Mouse (Mus musculus) layer of hippocampus, postnatal 14 days (tissue): ENCODE measurements around the gene Zfp710. TPM values are rescaled to one million over a fixed set of nuclear protein-coding genes. Genes with fewer than 3 reads are reported as not detected.
"Not testable (repeated sequence)": the region's sequence is repeated elsewhere in the genome, so short reads cannot be mapped to it uniquely, and the experiment has no call there.

Experiments
- DNase-seq, 2 experiments: peaks; one replicate each; pipeline ENCODE4 v3.0.0; 2021 to 2022; ENCODE audit warnings: low spot score in 2 of 2, mixed read lengths in 1 of 2
- total RNA-seq, 2 experiments: library from RNA; stranded (reverse); gene quantifications; 2 replicates each; pipeline ENCODE4 v1.2.3; 2021

Gene Zfp710
- total RNA-seq, 2 experiments from 2014 or later = 17.5 to 18.0 TPM

DNA sequence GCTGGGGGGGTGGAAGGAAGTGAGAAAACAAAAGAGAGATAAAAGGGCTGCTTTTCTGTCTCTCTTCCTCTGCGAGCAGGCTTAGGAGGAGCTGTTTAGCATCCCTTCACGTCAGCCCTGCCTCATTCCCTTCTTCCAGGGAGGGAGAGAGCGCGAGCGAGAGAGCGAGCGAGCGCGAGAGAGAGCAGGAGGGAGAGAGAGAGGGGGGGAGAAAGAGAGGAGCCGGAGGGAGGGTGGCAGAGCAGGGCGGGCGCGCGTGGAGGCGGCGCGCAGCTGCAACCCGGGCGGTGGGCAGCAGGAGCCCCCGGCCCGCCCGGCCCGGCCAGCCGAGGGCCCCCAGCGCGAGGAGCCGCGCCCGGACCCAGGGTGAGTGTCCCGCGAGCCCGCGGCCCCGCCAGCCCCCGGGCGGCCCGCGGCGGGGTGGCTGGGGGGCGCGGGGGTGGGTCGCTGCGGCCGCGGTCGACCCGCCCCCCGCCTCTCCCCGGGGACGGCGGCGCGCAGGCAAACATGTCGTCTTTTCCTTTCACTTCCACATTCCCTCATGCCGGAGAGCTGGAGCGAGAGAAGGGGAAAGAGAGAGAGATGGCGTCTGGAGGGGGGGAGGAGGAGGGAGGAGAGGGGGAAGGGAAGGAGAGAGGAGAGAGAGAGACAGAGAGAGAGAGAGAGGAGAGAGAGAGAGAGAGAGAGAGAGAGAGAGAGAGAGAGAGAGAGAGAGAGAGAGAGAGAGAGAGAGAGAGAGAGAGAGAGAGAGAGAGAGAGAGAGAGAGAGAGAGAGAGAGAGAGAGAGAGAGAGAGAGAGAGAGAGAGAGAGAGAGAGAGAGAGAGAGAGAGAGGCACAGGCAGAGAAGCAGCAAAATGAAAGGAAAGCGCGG lies 1.7 kb downstream of the Zfp710 start:
- DNase-seq = peak; percentile 40 to 53

GRCm38 (mm10) chr7:80026990-80027635 lies 2.5 kb downstream of the Zfp710 start:
- peak; percentile 40 to 46 for DNase-seq

GRCm38 (mm10) chr7:80027636-80028417 lies 3.2 kb downstream of the Zfp710 start:
- no peak for DNase-seq

- DNase-seq = peak in 1 of 2 experiments; percentile 33
Measured at GRCm38 (mm10) chr7:80028418-80028720, 3.8 kb downstream of the Zfp710 start.

- no peak for DNase-seq
Measured at GRCm38 (mm10) chr7:80030009-80030408, 5.4 kb downstream of the Zfp710 start.

GRCm38 (mm10) chr7:80030486-80030885 lies 5.9 kb downstream of the Zfp710 start:
- DNase-seq = no peak

- DNase-seq = no peak
Measured at GRCm38 (mm10) chr7:80030987-80031386, 6.4 kb downstream of the Zfp710 start.

GRCm38 (mm10) chr7:80031478-80031877 lies 6.9 kb downstream of the Zfp710 start:
- no peak for DNase-seq

DNA sequence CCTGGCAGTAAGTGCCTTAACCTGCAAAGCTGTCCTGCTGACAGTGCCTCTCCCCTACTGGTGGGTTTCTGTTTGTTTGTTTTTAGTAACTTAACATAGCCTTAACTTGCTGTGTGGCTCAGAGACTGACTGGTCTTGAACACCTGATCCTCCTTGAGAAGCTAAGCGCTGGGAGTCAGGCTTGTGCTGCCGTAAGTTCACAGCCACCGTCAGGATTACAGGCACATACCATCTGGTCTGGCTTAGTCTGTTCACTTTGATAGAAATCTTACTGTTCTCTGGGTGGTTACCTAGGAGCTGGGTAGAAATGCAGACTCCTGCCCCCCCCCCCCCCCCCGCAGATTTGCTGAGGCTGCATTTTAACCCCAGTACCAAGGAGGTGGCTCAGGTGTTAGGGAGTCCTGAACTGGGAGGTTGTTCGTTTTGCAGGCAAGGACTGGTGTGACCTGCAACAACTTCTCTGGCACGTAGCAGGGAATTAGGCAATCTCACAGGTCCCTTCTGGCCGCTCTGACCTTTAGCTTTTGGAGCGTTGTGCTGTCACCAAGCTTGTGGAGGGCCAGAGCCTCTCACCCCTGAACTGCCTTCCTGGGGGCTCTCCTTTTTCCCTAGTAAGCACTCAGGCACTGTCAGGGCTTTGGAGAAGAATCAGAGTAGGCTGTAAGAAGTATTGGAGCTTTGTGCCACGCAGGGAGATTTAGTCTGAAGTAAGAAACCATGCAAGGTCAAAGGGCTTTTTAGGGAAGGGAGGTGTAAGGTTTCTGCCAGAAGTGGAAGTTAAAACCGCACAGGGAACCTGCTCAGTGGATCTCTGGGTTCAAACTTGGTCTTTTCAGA lies 7.8 kb downstream of the Zfp710 start:
- no peak for DNase-seq

DNA sequence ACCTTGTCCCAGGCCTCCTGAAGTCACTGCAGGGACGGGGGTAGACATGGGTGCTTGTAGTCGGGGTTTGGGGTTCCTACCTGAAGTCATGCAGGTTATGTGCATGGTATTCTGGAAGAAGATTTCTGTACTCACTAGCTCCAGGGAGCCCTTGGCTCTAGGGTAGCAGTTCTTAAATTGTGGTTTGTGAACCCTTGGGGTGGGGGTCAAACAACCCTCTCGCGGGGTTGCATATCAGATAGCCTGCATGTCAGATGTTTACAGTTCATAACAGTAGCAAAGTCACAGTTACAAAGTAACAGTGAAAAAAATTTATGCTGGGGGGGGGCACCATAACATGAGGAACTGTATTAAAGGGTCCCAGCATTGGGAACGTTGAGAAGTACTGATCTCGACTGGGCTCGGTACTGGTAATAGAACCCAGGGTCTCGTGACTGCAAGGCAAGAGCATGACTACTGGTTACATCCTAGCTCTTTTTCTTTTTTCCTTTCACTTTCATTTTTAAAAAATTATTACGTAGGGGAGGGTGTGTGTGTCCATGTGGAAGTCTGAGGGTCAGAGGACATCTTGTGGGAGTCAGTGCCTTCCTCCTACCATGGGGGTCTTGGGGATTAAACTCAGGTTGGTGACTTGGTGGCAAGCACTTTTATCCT lies 8.6 kb downstream of the Zfp710 start:
- no peak for DNase-seq

DNA sequence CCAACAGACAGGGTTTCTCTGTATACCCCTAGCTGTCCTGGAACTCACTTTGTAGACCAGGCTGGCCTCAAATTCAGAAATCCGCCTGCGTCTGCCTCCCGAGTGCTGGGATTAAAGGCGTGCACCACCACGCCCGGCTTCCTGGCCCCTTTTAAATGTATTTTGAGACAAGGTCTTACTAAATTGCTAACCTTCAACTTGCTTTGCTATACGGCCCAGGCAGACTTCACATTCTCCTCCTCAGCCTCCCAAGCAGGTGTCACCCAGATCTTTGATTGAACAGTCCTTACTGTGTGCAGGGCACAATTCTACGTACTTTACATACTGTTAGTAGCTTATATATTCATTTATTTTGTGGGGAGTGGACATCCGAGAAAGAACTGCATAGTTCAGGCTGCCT lies 9.2 kb downstream of the Zfp710 start:
- no peak for DNase-seq

- no peak for DNase-seq
Measured at GRCm38 (mm10) chr7:80035086-80035485, 10.5 kb downstream of the Zfp710 start.

DNA sequence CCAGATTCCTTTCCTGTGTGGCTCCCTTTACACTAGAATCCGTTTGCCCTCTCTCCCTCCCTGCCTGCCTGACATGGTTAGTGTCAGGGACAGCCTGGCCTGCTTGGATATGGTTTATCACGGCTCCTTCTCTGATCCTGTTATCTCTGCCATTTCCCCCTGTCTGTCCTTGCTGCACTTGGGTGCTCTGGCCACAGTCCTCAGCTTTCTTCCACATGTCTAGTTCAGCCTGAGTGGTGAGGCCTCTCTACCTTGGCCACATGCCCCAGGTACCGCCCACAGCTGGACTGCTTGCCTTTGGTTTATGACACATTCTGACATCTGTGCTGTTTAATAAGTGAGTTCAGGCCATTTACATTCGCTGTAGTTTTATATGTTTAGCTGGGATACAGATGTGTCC lies 11.1 kb downstream of the Zfp710 start:
- no peak for DNase-seq

GRCm38 (mm10) chr7:80039699-80040098 lies 15.1 kb downstream of the Zfp710 start:
- DNase-seq = no peak

- no peak for DNase-seq
Measured at GRCm38 (mm10) chr7:80044170-80044569, 19.6 kb downstream of the Zfp710 start.

- no peak for DNase-seq
Measured at GRCm38 (mm10) chr7:80047041-80047440, 22.4 kb downstream of the Zfp710 start.

DNA sequence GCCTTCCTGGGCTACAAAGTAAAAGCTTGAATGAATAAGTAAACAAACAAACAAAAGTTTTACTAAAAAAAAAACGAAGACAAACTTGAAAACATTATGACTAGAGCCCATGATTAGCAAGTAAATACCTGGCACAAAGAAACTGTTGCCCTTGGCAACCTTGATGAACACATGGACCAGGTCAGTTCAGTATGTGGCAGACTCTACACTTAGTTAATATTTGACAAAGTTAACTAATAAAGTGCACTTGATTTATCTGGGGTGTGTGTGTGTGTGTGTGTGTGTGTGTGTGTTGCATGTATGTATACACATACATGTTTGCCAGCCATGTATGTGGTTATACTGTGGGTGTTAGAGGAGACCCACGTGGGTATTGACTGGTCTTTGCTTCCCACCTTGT lies 25.1 kb downstream of the Zfp710 start:
- no peak for DNase-seq

DNA sequence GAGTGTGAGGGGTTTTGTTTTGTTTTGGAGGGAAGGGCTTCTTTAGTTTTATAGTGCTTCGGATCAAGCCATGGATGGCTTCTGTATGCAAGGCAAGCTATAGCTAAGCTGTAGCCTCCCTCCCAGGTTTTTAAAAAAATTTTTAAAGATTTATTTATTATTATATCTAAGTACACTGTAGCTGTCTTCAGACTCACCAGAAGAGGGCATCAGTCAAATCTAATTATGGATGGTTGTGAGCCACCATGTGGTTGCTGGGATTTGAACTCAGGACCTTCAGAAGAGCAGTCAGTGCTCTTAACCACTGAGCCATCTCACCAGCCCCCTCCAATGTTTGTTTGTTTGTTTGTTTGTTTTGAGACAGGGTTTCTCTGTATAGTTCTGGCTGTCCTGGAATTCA lies 25.8 kb downstream of the Zfp710 start:
- not testable (repeated sequence) for DNase-seq

- no peak for DNase-seq
Measured at GRCm38 (mm10) chr7:80051835-80052234, 27.2 kb downstream of the Zfp710 start.

DNA sequence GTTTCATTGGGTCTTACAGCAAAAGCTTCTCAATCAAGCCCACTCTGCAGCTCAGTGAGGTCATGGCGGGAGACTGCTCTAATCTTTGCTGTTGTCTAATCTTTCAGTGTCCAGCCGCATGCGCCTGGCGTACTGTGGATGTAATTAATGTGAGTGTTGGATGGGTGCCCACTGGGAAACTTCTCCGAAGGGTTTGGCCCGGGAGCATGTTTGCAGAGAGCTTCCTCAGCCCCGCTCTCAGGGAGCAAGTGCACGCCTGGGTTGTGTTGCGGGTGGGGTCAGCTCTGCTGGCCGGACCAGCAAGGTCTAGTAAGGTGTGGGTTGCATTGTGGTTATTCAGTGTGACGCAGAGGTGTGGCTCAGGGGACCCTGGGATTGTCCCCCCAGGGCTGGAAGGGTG lies 27.6 kb downstream of the Zfp710 start:
- DNase-seq = no peak

DNA sequence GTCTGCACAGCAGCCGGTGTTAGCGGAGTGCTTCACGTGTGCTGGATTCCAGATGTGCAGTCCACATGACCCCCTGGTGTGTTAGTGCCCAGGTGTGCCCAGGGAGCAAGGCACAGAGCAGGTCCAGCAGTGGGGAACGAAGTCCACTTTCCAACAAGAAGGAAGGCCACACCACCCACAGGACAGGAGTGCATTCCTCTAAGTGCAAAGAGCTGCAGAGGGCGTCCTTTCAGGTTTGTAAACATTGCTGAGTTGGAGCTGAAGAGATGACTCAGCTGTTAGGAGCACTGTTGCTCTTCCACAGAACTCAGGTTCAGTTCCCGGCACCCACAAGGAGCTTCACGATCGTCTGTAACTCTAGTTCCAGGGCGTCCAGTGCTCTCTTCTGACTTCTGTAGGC lies 28.5 kb downstream of the Zfp710 start:
- DNase-seq = no peak
